Mouse (Mus musculus): Measurements from ENCODE around the gene Otop1. TPM values are rescaled to one million over a fixed set of nuclear protein-coding genes. Genes with fewer than 3 reads are reported as not detected.

Otop1 gene
- 1 to 10 TPM; 1.8 to 8.2 TPM for total RNA-seq (2021)

GRCm38 (mm10) chr5:38275771-38276170 lies at the start of gene Otop1:
Otop1 (plus strand) TSS chr5:38275972.
- intact Hi-C loops (cut with DNase I), result no loop called here

GRCm38 (mm10) chr5:38235422-38235821 lies 40.4 kb upstream of the Otop1 start:
- intact Hi-C loops (cut with DNase I), result no loop called here
- peak; percentile 23 to 53 for DNase-seq

More at GRCm38 (mm10) chr5:38275771-38276170, at the start of gene Otop1:
- DNase-seq, result no peak

- intact Hi-C loops (cut with DNase I), result no loop called here
Observed at GRCm38 (mm10) chr5:38236627-38237026, 39.1 kb upstream of the Otop1 start.

GRCm38 (mm10) chr5:38240727-38241472 lies 34.9 kb upstream of the Otop1 start:
- intact Hi-C loops (cut with DNase I), result no loop called here
- no peak for DNase-seq

More at GRCm38 (mm10) chr5:38236627-38237026, 39.1 kb upstream of the Otop1 start:
- DNase-seq, result no peak

- intact Hi-C loops (cut with DNase I), result no loop called here
- no peak for DNase-seq
Observed at GRCm38 (mm10) chr5:38241473-38241834, 34.3 kb upstream of the Otop1 start.

- DNase-seq, result no peak
- intact Hi-C loops (cut with DNase I), result no loop called here
Observed at GRCm38 (mm10) chr5:38241966-38242365, 33.8 kb upstream of the Otop1 start.

GRCm38 (mm10) chr5:38255195-38255594 lies 20.6 kb upstream of the Otop1 start:
- intact Hi-C loops (cut with DNase I), result no loop called here
- DNase-seq, result no peak

GRCm38 (mm10) chr5:38255644-38256043 lies 20.1 kb upstream of the Otop1 start:
- intact Hi-C loops (cut with DNase I), result no loop called here
- DNase-seq, result no peak

GRCm38 (mm10) chr5:38256551-38256950 lies 19.2 kb upstream of the Otop1 start:
- DNase-seq, result no peak
- intact Hi-C loops (cut with DNase I), result no loop called here

GRCm38 (mm10) chr5:38258034-38258772 lies 17.6 kb upstream of the Otop1 start:
- DNase-seq, result no peak
- intact Hi-C loops (cut with DNase I), result no loop called here

GRCm38 (mm10) chr5:38258773-38259146 lies 17.0 kb upstream of the Otop1 start:
- intact Hi-C loops (cut with DNase I), result no loop called here
- DNase-seq, result no peak

GRCm38 (mm10) chr5:38259455-38260106 lies 16.2 kb upstream of the Otop1 start:
- DNase-seq, result no peak

GRCm38 (mm10) chr5:38260107-38260682 lies 15.6 kb upstream of the Otop1 start, which contains the start of gene Tmem128:
Tmem128 (plus strand) TSS chr5:38260185.
- intact Hi-C loops (cut with DNase I), result no loop called here
- peak; percentile 77 to 81 for DNase-seq

More at GRCm38 (mm10) chr5:38259455-38260106, 16.2 kb upstream of the Otop1 start:
- intact Hi-C loops (cut with DNase I), result no loop called here

GRCm38 (mm10) chr5:38270942-38271341 lies 4.8 kb upstream of the Otop1 start:
- no peak for DNase-seq
- intact Hi-C loops (cut with DNase I), result no loop called here

- no peak for DNase-seq
- intact Hi-C loops (cut with DNase I), result no loop called here
Observed at GRCm38 (mm10) chr5:38273831-38274230, 1.9 kb upstream of the Otop1 start.

- intact Hi-C loops (cut with DNase I), result no loop called here
- DNase-seq, result no peak
Observed at GRCm38 (mm10) chr5:38276451-38276850, 679 bp downstream of the Otop1 start.

GRCm38 (mm10) chr5:38277098-38277866 lies 1.5 kb downstream of the Otop1 start:
- intact Hi-C loops (cut with DNase I), result no loop called here
- DNase-seq, result peak in 1 of 2 experiments; percentile 7

GRCm38 (mm10) chr5:38277936-38278600 lies 2.3 kb downstream of the Otop1 start:
- no peak for DNase-seq

GRCm38 (mm10) chr5:38280075-38280474 lies 4.3 kb downstream of the Otop1 start:
- intact Hi-C loops (cut with DNase I), result no loop called here
- DNase-seq, result no peak

More at GRCm38 (mm10) chr5:38277936-38278600, 2.3 kb downstream of the Otop1 start:
- intact Hi-C loops (cut with DNase I), result no loop called here

GRCm38 (mm10) chr5:38285724-38286123 lies 10.0 kb downstream of the Otop1 start:
- intact Hi-C loops (cut with DNase I), result no loop called here
- DNase-seq, result no peak

Data from heart, postnatal 10 days (tissue).